Mouse (Mus musculus): ENCODE data around the gene Tmem216.

- TF ChIP-seq POLR2A (IDR thresholded peaks at IDR 0.05; ENCODE audit: low read depth, low read length) (0 out of 2 replicates have a peak, but pooled peaks have one; percentile 72), CTCF (IDR thresholded peaks at IDR 0.05; ENCODE audit: extremely low read depth, insufficient read length, insufficient replicate concordance, low read depth, low read length) (no peak)
Observed at GRCm38 (mm10) chr19:10524784-10525105, 31.3 kb downstream of the Tmem216 start.
